Mouse (Mus musculus): Measurements from ENCODE around the gene Gstcd. TPM values are rescaled to one million over a fixed set of nuclear protein-coding genes. Genes with fewer than 3 reads are reported as not detected.

The Gstcd gene
- polyA plus RNA-seq, 2 experiments = 8.0 to 15.1 TPM

DNA sequence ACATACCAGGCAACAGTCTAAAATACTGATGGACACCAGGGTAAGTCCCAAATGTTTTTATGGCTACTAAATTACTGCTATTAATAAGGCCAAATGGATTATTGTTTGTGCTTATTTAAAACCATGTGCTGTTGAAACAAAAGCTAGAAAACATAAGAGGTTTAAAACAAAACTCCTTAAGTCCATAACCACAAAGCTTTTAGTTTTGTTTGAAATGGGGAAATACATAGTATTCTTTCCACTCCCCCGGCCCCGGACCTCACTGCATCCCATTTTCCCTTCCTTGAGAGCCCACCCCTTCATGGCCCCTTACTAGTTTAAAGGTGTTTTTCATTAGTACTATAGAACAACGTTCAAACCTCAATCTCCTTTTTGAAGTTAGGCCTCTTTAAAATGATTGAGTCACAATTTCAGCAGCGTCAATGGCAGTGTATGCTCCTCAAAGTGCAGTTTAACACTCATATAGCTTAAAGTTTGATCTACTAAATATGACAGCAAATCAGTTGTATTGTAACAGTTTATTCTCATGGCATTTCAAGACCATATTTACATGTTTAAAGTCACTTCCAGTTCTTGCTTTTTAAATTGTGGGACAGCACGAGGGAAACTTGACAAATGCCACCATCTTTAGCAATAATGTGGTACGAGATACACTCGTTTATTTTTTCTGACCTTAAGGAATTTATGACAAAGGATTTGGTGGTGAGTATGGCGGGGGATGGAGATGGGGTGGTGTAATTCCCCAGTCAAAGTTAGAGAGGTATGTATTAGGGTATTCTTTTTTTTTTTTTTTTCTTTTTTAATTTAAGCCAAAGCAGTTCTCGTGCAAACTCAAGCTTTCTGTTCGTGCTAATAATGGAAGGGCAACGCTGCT lies 1.3 kb downstream of the Gstcd start:
- peaks cover 6% of the 10 kb centered on the region; the same call in 1 of the 2 replicates for H3K4me1 ChIP-seq (ENCODE audit: control insufficient read depth, insufficient read depth, low read length)
- DNase-seq (ENCODE audit: low spot score) (no peak), ATAC-seq (ENCODE audit: low FRiP score, low read depth) (no peak)
- no peaks in the 10 kb centered on the region for H3K36me3 ChIP-seq (ENCODE audit: control insufficient read depth, insufficient read depth, low read length)
- no peak for TF ChIP-seq POLR2A (IDR thresholded peaks at IDR 0.05; ENCODE audit: borderline replicate concordance, extremely low read depth, insufficient read depth, insufficient read length)
- peak overlapping the region; percentile 99 for H3K27ac ChIP-seq (replicated peaks; ENCODE audit: low read depth, low read length)
- no peaks in the 10 kb centered on the region for H3K9me3 ChIP-seq (ENCODE audit: control insufficient read depth, low read length)
- H3K27me3 ChIP-seq (ENCODE audit: control insufficient read depth, insufficient read depth, low read length) = no peaks in the 10 kb centered on the region
- WGBS = 2% methylated on average over 11 of the region's 11 CpGs
- peak overlapping the region; percentile 98 for H3K9ac ChIP-seq (ENCODE audit: low read depth, low read length, severe bottlenecking)
- H3K4me3 ChIP-seq (replicated peaks; ENCODE audit: low read length) = peak overlapping the region; percentile 91
- peak overlapping the region; percentile 65 for H3K4me2 ChIP-seq (replicated peaks; ENCODE audit: low read depth, low read length, severe bottlenecking)

GRCm38 (mm10) chr3:133085858-133086257 lies 6.0 kb downstream of the Gstcd start:
- no peak for TF ChIP-seq POLR2A (IDR thresholded peaks at IDR 0.05; ENCODE audit: borderline replicate concordance, extremely low read depth, insufficient read depth, insufficient read length)
- no peak overlapping the region for H3K9ac ChIP-seq (ENCODE audit: low read depth, low read length, severe bottlenecking)
- peaks cover 27% of the 10 kb centered on the region for H3K36me3 ChIP-seq (ENCODE audit: control insufficient read depth, insufficient read depth, low read length)
- no peaks in the 10 kb centered on the region for H3K9me3 ChIP-seq (ENCODE audit: control insufficient read depth, low read length)
- ATAC-seq (ENCODE audit: low FRiP score, low read depth) (peak; percentile 53; the same call in 1 of the 2 replicates), DNase-seq (ENCODE audit: low spot score) (peak; percentile 79)
- H3K4me1 ChIP-seq (ENCODE audit: control insufficient read depth, insufficient read depth, low read length) = peaks cover 6% of the 10 kb centered on the region; the same call in 1 of the 2 replicates
- H3K27ac ChIP-seq (replicated peaks; ENCODE audit: low read depth, low read length) = no peak overlapping the region
- H3K4me2 ChIP-seq (replicated peaks; ENCODE audit: low read depth, low read length, severe bottlenecking) = no peak overlapping the region
- WGBS = 51% methylated on average over 3 of the region's 3 CpGs
- no peaks in the 10 kb centered on the region for H3K27me3 ChIP-seq (ENCODE audit: control insufficient read depth, insufficient read depth, low read length)
- H3K4me3 ChIP-seq (replicated peaks; ENCODE audit: low read length) = no peak overlapping the region

GRCm38 (mm10) chr3:133082736-133083135 lies 9.1 kb downstream of the Gstcd start:
- TF ChIP-seq POLR2A (IDR thresholded peaks at IDR 0.05; ENCODE audit: borderline replicate concordance, extremely low read depth, insufficient read depth, insufficient read length) = no peak
- DNase-seq (ENCODE audit: low spot score) = no peak
- WGBS = 85% methylated on average over 5 of the region's 5 CpGs
- H3K4me1 ChIP-seq (ENCODE audit: control insufficient read depth, insufficient read depth, low read length) = no peaks in the 10 kb centered on the region
- H3K27me3 ChIP-seq (ENCODE audit: control insufficient read depth, insufficient read depth, low read length) = no peaks in the 10 kb centered on the region
- peaks cover 38% of the 10 kb centered on the region for H3K36me3 ChIP-seq (ENCODE audit: control insufficient read depth, insufficient read depth, low read length)
- no peak overlapping the region for H3K27ac ChIP-seq (replicated peaks; ENCODE audit: low read depth, low read length)
- no peak overlapping the region for H3K4me2 ChIP-seq (replicated peaks; ENCODE audit: low read depth, low read length, severe bottlenecking)
- no peaks in the 10 kb centered on the region for H3K9me3 ChIP-seq (ENCODE audit: control insufficient read depth, low read length)
- ATAC-seq (ENCODE audit: low FRiP score, low read depth) = no peak
- no peak overlapping the region for H3K4me3 ChIP-seq (replicated peaks; ENCODE audit: low read length)
- H3K9ac ChIP-seq (ENCODE audit: low read depth, low read length, severe bottlenecking) = no peak overlapping the region

GRCm38 (mm10) chr3:133075560-133075959 lies 16.3 kb downstream of the Gstcd start:
- H3K4me3 ChIP-seq (replicated peaks; ENCODE audit: low read length) = no peak overlapping the region
- peaks cover 29% of the 10 kb centered on the region for H3K36me3 ChIP-seq (ENCODE audit: control insufficient read depth, insufficient read depth, low read length)
- WGBS = 88% methylated on average over 10 of the region's 10 CpGs
- no peaks in the 10 kb centered on the region for H3K27me3 ChIP-seq (ENCODE audit: control insufficient read depth, insufficient read depth, low read length)
- no peak overlapping the region for H3K4me2 ChIP-seq (replicated peaks; ENCODE audit: low read depth, low read length, severe bottlenecking)
- H3K9me3 ChIP-seq (ENCODE audit: control insufficient read depth, low read length) = no peaks in the 10 kb centered on the region
- no peak overlapping the region for H3K27ac ChIP-seq (replicated peaks; ENCODE audit: low read depth, low read length)
- no peak for TF ChIP-seq POLR2A (IDR thresholded peaks at IDR 0.05; ENCODE audit: borderline replicate concordance, extremely low read depth, insufficient read depth, insufficient read length)
- no peak for ATAC-seq (ENCODE audit: low FRiP score, low read depth)
- no peak for DNase-seq (ENCODE audit: low spot score)
- no peak overlapping the region for H3K9ac ChIP-seq (ENCODE audit: low read depth, low read length, severe bottlenecking)
- no peaks in the 10 kb centered on the region for H3K4me1 ChIP-seq (ENCODE audit: control insufficient read depth, insufficient read depth, low read length)

- Histone ChIP-seq H3K9ac (ENCODE audit: low read depth, low read length, severe bottlenecking) (no peak overlapping the region), H3K4me3 (replicated peaks; ENCODE audit: low read length) (no peak overlapping the region), H3K27me3 (ENCODE audit: control insufficient read depth, insufficient read depth, low read length) (no peaks in the 10 kb centered on the region), H3K4me1 (ENCODE audit: control insufficient read depth, insufficient read depth, low read length) (no peaks in the 10 kb centered on the region), H3K36me3 (ENCODE audit: control insufficient read depth, insufficient read depth, low read length) (peaks cover 5% of the 10 kb centered on the region; the same call in 1 of the 2 replicates), H3K9me3 (ENCODE audit: control insufficient read depth, low read length) (no peaks in the 10 kb centered on the region), H3K27ac (replicated peaks; ENCODE audit: low read depth, low read length) (no peak overlapping the region), H3K4me2 (replicated peaks; ENCODE audit: low read depth, low read length, severe bottlenecking) (no peak overlapping the region)
- DNase-seq (ENCODE audit: low spot score) (no peak), ATAC-seq (ENCODE audit: low FRiP score, low read depth) (no peak)
- TF ChIP-seq POLR2A (IDR thresholded peaks at IDR 0.05; ENCODE audit: borderline replicate concordance, extremely low read depth, insufficient read depth, insufficient read length) = no peak
- 41% methylated on average over 2 of the region's 2 CpGs for WGBS
These were observed 39.8 kb downstream of the Gstcd start for GRCm38 (mm10) chr3:133052068-133052467.
